Mouse (Mus musculus): ENCODE data around the gene Elovl3. TPM values are rescaled to one million over a fixed set of nuclear protein-coding genes. Genes with fewer than 3 reads are reported as not detected.

Elovl3 gene
- polyA plus RNA-seq, 2 experiments: 0.85 TPM; not detected in 1

GRCm38 (mm10) chr19:46182241-46182640 lies 50.5 kb downstream of the Elovl3 start:
- no peak overlapping the region for H3K4me3 ChIP-seq (replicated peaks; ENCODE audit: low read length)
- TF ChIP-seq POLR2A (IDR thresholded peaks at IDR 0.05; ENCODE audit: borderline replicate concordance, extremely low read depth, insufficient read depth, insufficient read length): no peak
- 95% methylated on average over 3 of the region's 3 CpGs for WGBS
- no peak overlapping the region for H3K9ac ChIP-seq (ENCODE audit: low read depth, low read length, severe bottlenecking)
- DNase-seq (ENCODE audit: low spot score) (no peak), ATAC-seq (ENCODE audit: low FRiP score, low read depth) (no peak)
- H3K27ac ChIP-seq (replicated peaks; ENCODE audit: low read depth, low read length): no peak overlapping the region
- H3K4me1 ChIP-seq (ENCODE audit: control insufficient read depth, insufficient read depth, low read length): no peaks in the 10 kb centered on the region
- no peaks in the 10 kb centered on the region for H3K9me3 ChIP-seq (ENCODE audit: control insufficient read depth, low read length)
- H3K36me3 ChIP-seq (ENCODE audit: control insufficient read depth, insufficient read depth, low read length): 0 out of 2 replicates have a peak, but pooled peaks cover 9% of the 10 kb centered on the region
- H3K4me2 ChIP-seq (replicated peaks; ENCODE audit: low read depth, low read length, severe bottlenecking): no peak overlapping the region
- H3K27me3 ChIP-seq (ENCODE audit: control insufficient read depth, insufficient read depth, low read length): no peaks in the 10 kb centered on the region

Other genes starting within 250 kb of the Elovl3 start
- 13.7 and 15.6 TPM in 2 replicates for gene Armh3, start 133.4 kb upstream of the Elovl3 start, polyA plus RNA-seq (2012; rRNA removed)
- 13.6 and 15.7 TPM in 2 replicates for gene Armh3, start 133.4 kb upstream of the Elovl3 start, polyA plus RNA-seq (2014; fragmentation: Nextera tagmentation; extraction: Ambion mirVana)
- 4.2 and 5.1 TPM in 2 replicates for gene Hps6, start 128.4 kb upstream of the Elovl3 start, polyA plus RNA-seq (2012; rRNA removed)
- 5.6 and 6.0 TPM in 2 replicates for gene Hps6, start 128.4 kb upstream of the Elovl3 start, polyA plus RNA-seq (2014; fragmentation: Nextera tagmentation; extraction: Ambion mirVana)
- 61.5 and 76.4 TPM in 2 replicates for gene Pprc1, start 87.0 kb upstream of the Elovl3 start, polyA plus RNA-seq (2012; rRNA removed)
- gene Pprc1, start 87.0 kb upstream of the Elovl3 start, polyA plus RNA-seq (2014; fragmentation: Nextera tagmentation; extraction: Ambion mirVana): 40.5 and 50.5 TPM in 2 replicates
- gene Ldb1, start 86.7 kb upstream of the Elovl3 start, polyA plus RNA-seq (2012; rRNA removed): 412 and 480 TPM in 2 replicates
- gene Ldb1, start 86.7 kb upstream of the Elovl3 start, polyA plus RNA-seq (2014; fragmentation: Nextera tagmentation; extraction: Ambion mirVana): 93.8 and 108 TPM in 2 replicates
- gene Nolc1, start 56.0 kb upstream of the Elovl3 start, polyA plus RNA-seq (2012; rRNA removed): 40.5 and 64.1 TPM in 2 replicates
- 73.5 and 74.7 TPM in 2 replicates for gene Nolc1, start 56.0 kb upstream of the Elovl3 start, polyA plus RNA-seq (2014; fragmentation: Nextera tagmentation; extraction: Ambion mirVana)
- gene Pitx3, start 16.4 kb downstream of the Elovl3 start, polyA plus RNA-seq (2012; rRNA removed): 14.0 and 19.6 TPM in 2 replicates
- 8.1 TPM in 2 replicates for gene Pitx3, start 16.4 kb downstream of the Elovl3 start, polyA plus RNA-seq (2014; fragmentation: Nextera tagmentation; extraction: Ambion mirVana)
- 92.1 and 131 TPM in 2 replicates for gene Gbf1, start 20.6 kb downstream of the Elovl3 start, polyA plus RNA-seq (2012; rRNA removed)
- 66.8 and 67.2 TPM in 2 replicates for gene Gbf1, start 20.6 kb downstream of the Elovl3 start, polyA plus RNA-seq (2014; fragmentation: Nextera tagmentation; extraction: Ambion mirVana)
- gene Nfkb2, start 172.4 kb downstream of the Elovl3 start, polyA plus RNA-seq (2012; rRNA removed): 22.2 and 28.4 TPM in 2 replicates
- 9.7 and 13.2 TPM in 2 replicates for gene Nfkb2, start 172.4 kb downstream of the Elovl3 start, polyA plus RNA-seq (2014; fragmentation: Nextera tagmentation; extraction: Ambion mirVana)
- gene Psd, start 195.3 kb downstream of the Elovl3 start, polyA plus RNA-seq (2012; rRNA removed): 7.8 and 8.9 TPM in 2 replicates
- gene Psd, start 195.3 kb downstream of the Elovl3 start, polyA plus RNA-seq (2014; fragmentation: Nextera tagmentation; extraction: Ambion mirVana): 5.3 and 5.5 TPM in 2 replicates
- gene Fbxl15, start 196.3 kb downstream of the Elovl3 start, polyA plus RNA-seq (2012; rRNA removed): 10.8 and 15.6 TPM in 2 replicates
- 13.5 and 15.5 TPM in 2 replicates for gene Fbxl15, start 196.3 kb downstream of the Elovl3 start, polyA plus RNA-seq (2014; fragmentation: Nextera tagmentation; extraction: Ambion mirVana)
- 110 and 133 TPM in 2 replicates for gene Cuedc2, start 206.8 kb downstream of the Elovl3 start, polyA plus RNA-seq (2012; rRNA removed)
- gene Cuedc2, start 206.8 kb downstream of the Elovl3 start, polyA plus RNA-seq (2014; fragmentation: Nextera tagmentation; extraction: Ambion mirVana): 164 and 169 TPM in 2 replicates
- 5.4 and 8.0 TPM in 2 replicates for gene Mfsd13a, start 209.2 kb downstream of the Elovl3 start, polyA plus RNA-seq (2012; rRNA removed)
- gene Mfsd13a, start 209.2 kb downstream of the Elovl3 start, polyA plus RNA-seq (2014; fragmentation: Nextera tagmentation; extraction: Ambion mirVana): 3.2 and 3.5 TPM in 2 replicates
- gene 2310034G01Rik, start 218.4 kb downstream of the Elovl3 start, polyA plus RNA-seq (2012; rRNA removed): 1.6 TPM in 2 replicates
- gene 2310034G01Rik, start 218.4 kb downstream of the Elovl3 start, polyA plus RNA-seq (2014; fragmentation: Nextera tagmentation; extraction: Ambion mirVana): 2.1 and 2.7 TPM in 2 replicates

Data from limb, embryonic 14.5 days (tissue).